Mouse (Mus musculus) olfactory bulb, adult 2 months (tissue): Measurements from ENCODE around the gene Ghrl.

Experiments
- CTCF ChIP-seq: fragments of 200-500 bp; IDR thresholded peaks from 2 replicates; pipeline ENCODE4 v1.5.1; 2012; ENCODE audit warnings: low read depth, mild to moderate bottlenecking, low read length, moderate library complexity; ENCODE audit not compliant: insufficient read depth
- POLR2A ChIP-seq: fragments of 200-500 bp; IDR thresholded peaks from 2 replicates; pipeline ENCODE4 v1.6.1; 2012; ENCODE audit warnings: mild to moderate bottlenecking, low read depth, low read length, moderate library complexity; ENCODE audit not compliant: insufficient read depth

DNA sequence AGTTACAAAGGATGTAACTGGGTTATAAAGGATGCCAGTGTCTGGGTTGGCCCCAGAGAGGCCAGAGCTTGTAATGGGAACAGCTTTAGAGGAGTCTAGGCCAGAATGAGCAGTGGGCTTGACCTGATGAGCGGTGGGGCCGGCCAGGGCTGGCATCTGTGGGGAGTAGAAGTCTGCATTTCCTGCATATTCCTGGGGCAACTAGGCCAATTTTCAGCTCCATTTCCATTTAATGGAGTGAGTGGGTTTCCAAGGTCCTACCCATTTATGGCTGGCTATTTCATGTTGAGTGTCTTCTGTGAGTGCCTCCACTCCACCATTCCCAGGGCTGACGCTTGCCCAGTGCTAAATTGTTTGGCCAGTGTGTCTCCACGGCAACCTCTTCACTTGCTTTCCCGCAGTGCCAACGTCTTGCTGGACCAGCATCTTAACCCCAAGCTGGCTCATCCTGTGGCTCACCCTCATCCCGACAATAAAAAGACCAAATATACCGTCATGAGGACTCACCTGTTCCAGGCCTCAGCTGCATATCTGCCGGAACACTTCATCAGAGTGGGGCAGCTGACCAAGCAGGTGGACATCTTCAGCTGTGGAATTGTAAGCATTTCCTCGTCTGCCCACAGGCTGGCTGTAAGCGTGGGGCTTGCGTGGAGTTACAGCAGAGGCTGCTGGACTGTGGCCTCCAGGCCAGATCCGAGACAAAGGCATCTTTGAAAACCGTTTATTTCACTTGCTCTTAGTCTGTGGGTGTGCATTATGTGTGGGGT, 41.3 kb downstream of the Ghrl start:
- no peak for TF ChIP-seq CTCF
- TF ChIP-seq POLR2A, result no peak
